Mouse (Mus musculus): ENCODE data around the gene Ltbp2.

GRCm38 (mm10) chr12:84857706-84858105 is 18.6 kb downstream of the Ltbp2 start:
- peak; percentile 41; the same call in 1 of the 2 replicates for TF ChIP-seq CTCF (IDR thresholded peaks at IDR 0.05; ENCODE audit: control insufficient read depth, insufficient read depth, insufficient replicate concordance, low read depth, low read length)
- TF ChIP-seq POLR2A (IDR thresholded peaks at IDR 0.05; ENCODE audit: control insufficient read depth, low read depth, low read length) = no peak
